Mouse (Mus musculus) left cerebral cortex, postnatal 4 days (tissue): ENCODE results near the gene Rtkn2. TPM values are rescaled to one million over a fixed set of nuclear protein-coding genes. Genes with fewer than 3 reads are reported as not detected.
"Not testable (repeated sequence)": the region's sequence is repeated elsewhere in the genome, so short reads cannot be mapped to it uniquely, and the experiment has no call there.

Experiments used
- DNase-seq: peaks from one replicate; pipeline ENCODE4 v3.0.0-alpha.2; 2022
- intact Hi-C: fragments of 180-260 bp; cut with DNase I; formaldehyde crosslinking; loops from one replicate; pipeline ENCODE4 v1.15.1; 2025
- total RNA-seq, 2 experiments: library from RNA; stranded (reverse); gene quantifications; 2 replicates each; pipeline ENCODE4 v1.2.3; 2021

Gene Rtkn2
- total RNA-seq, 2 experiments from 2014 or later = 5.8 to 6.0 TPM

- intact Hi-C loops, DNase-seq: not testable (repeated sequence)
These were observed 120.4 kb downstream of the Rtkn2 start for GRCm38 (mm10) chr10:68099801-68100200.

DNA sequence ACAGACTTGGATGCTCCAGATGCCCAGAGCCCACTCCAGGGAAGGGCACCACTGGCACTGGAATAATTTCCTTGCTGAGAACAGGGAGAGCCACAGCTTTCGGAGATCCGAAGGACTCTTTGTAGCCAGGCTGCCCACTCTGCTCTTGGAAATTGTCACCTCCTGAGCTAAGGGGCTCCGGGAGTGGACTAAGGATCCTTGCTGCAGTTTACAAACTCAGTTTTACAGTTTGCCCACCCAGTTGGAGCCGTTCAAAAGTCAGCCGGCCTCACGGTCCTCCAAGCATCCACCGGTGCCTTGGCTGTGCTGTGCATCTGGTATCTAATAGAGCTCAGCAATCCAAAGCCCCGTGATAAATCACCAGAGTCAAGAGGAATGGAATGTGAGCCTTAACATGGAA is 121.1 kb downstream of the Rtkn2 start:
- no peak for DNase-seq
- intact Hi-C loops = no loop called here

DNA sequence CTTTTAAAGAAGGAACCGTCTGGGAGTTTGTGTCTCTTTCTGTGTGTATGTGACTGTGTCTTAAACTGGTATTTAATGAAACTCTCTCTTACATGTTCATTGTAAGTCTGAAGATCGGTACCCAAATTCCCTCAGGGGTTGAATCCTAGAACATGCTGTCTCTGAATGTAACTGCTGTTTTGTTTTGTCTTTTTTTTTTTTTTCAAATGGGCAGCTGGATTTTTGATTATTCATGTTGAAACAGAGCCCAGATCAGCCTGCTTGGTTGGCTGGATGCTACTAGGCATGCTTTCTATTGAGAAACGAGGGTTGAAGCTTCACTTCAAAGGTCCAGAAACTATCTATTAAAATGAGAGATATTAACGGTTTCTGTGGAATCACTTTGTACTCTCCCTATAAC is 121.9 kb downstream of the Rtkn2 start:
- no peak for DNase-seq
- intact Hi-C loops = no loop called here

- no peak for DNase-seq
- intact Hi-C loops = no loop called here
These were observed 123.2 kb downstream of the Rtkn2 start for GRCm38 (mm10) chr10:68102566-68102965.

GRCm38 (mm10) chr10:68103078-68103855 is 123.9 kb downstream of the Rtkn2 start:
- intact Hi-C loops = no loop called here
- no peak for DNase-seq

DNA sequence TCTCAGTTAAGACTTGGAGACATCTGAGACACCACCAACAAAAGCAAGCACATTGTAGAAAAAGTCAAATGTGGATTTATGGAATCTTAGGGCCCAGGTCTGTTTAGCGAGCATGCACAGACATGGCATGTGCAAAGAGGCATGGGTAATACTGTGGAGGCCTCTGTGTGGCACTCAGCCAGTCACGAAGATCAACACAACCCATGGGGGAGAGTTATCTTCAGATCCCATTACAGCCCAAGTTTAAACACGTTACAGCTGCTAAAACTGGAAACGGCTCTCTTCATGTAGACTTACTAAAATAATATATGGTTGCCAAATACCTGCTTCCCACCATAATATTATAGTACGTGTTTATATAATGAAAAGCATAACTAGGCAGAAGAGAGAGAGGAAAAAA is 124.6 kb downstream of the Rtkn2 start:
- intact Hi-C loops = no loop called here
- peak; percentile 46 for DNase-seq

GRCm38 (mm10) chr10:68104481-68104880 is 125.1 kb downstream of the Rtkn2 start:
- intact Hi-C loops = no loop called here
- no peak for DNase-seq

- intact Hi-C loops = no loop called here
- no peak for DNase-seq
These were observed 125.8 kb downstream of the Rtkn2 start for GRCm38 (mm10) chr10:68104881-68105781.

GRCm38 (mm10) chr10:68106351-68106950 is 127.1 kb downstream of the Rtkn2 start:
- DNase-seq = no peak
- intact Hi-C loops = no loop called here

GRCm38 (mm10) chr10:68107716-68108115 is 128.3 kb downstream of the Rtkn2 start:
- no peak for DNase-seq
- intact Hi-C loops = no loop called here

Other genes with a start within 250 kb of the Rtkn2 start
- gene Zfp365, start 66.9 kb upstream of the Rtkn2 start, total RNA-seq = 10 to 100 TPM; 41.9 to 44.5 TPM